Mouse (Mus musculus): Measurements from ENCODE around the gene Agfg1. TPM values are rescaled to one million over a fixed set of nuclear protein-coding genes. Genes with fewer than 3 reads are reported as not detected.
"Not testable (repeated sequence)": the region's sequence is repeated elsewhere in the genome, so short reads cannot be mapped to it uniquely, and the experiment has no call there.

Gene Agfg1
- polyA plus RNA-seq, 1 experiment from 2014 or later = 33.5 TPM

GRCm38 (mm10) chr1:82870202-82870601 lies 30.9 kb downstream of the Agfg1 start:
- DNase-seq (ENCODE audit: low spot score) = no peak
- Histone ChIP-seq H3K36me3 (peaks cover 48% of the 10 kb centered on the region), H3K4me1 (no peaks in the 10 kb centered on the region), H3K9me3 (replicated peaks) (no peaks in the 10 kb centered on the region), H3K27me3 (ENCODE audit: low read depth, poor library complexity, severe bottlenecking) (no peaks in the 10 kb centered on the region), H3K27ac (replicated peaks) (no peak overlapping the region), H3K4me3 (no peak overlapping the region)
- WGBS = 86% methylated on average over 3 of the region's 3 CpGs

GRCm38 (mm10) chr1:82879172-82879571 lies 39.9 kb downstream of the Agfg1 start:
- no peaks in the 10 kb centered on the region for H3K9me3 ChIP-seq (replicated peaks)
- H3K4me1 ChIP-seq = no peaks in the 10 kb centered on the region
- DNase-seq (ENCODE audit: low spot score) = no peak
- H3K27ac ChIP-seq (replicated peaks) = no peak overlapping the region
- H3K27me3 ChIP-seq (ENCODE audit: low read depth, poor library complexity, severe bottlenecking) = no peaks in the 10 kb centered on the region
- 87% methylated on average over 2 of the region's 2 CpGs for WGBS
- H3K4me3 ChIP-seq = no peak overlapping the region
- H3K36me3 ChIP-seq = peaks cover 71% of the 10 kb centered on the region

- Histone ChIP-seq H3K27ac (replicated peaks) (no peak overlapping the region), H3K36me3 (peaks cover 77% of the 10 kb centered on the region), H3K9me3 (replicated peaks) (no peaks in the 10 kb centered on the region), H3K4me3 (no peak overlapping the region), H3K27me3 (ENCODE audit: low read depth, poor library complexity, severe bottlenecking) (no peaks in the 10 kb centered on the region), H3K4me1 (no peaks in the 10 kb centered on the region)
- 86% methylated on average over 8 of the region's 8 CpGs for WGBS
- DNase-seq (ENCODE audit: low spot score) = no peak
These were observed 40.9 kb downstream of the Agfg1 start for GRCm38 (mm10) chr1:82880196-82880595.

- H3K36me3 ChIP-seq = peaks cover 75% of the 10 kb centered on the region
- H3K4me1 ChIP-seq = no peaks in the 10 kb centered on the region
- H3K4me3 ChIP-seq = no peak overlapping the region
- H3K27ac ChIP-seq (replicated peaks) = no peak overlapping the region
- 97% methylated on average over 7 of the region's 7 CpGs for WGBS
- no peaks in the 10 kb centered on the region for H3K9me3 ChIP-seq (replicated peaks)
- no peaks in the 10 kb centered on the region for H3K27me3 ChIP-seq (ENCODE audit: low read depth, poor library complexity, severe bottlenecking)
- no peak for DNase-seq (ENCODE audit: low spot score)
These were observed 54.0 kb downstream of the Agfg1 start for GRCm38 (mm10) chr1:82893269-82893668.

- no peak for DNase-seq (ENCODE audit: low spot score)
- Histone ChIP-seq H3K9me3 (replicated peaks) (no peaks in the 10 kb centered on the region), H3K4me3 (no peak overlapping the region), H3K4me1 (no peaks in the 10 kb centered on the region), H3K36me3 (peaks cover 65% of the 10 kb centered on the region), H3K27ac (replicated peaks) (no peak overlapping the region), H3K27me3 (ENCODE audit: low read depth, poor library complexity, severe bottlenecking) (no peaks in the 10 kb centered on the region)
- WGBS = 94% methylated on average over 1 of the region's 1 CpGs
These were observed 61.3 kb downstream of the Agfg1 start for GRCm38 (mm10) chr1:82900567-82900966.

- no peaks in the 10 kb centered on the region for H3K9me3 ChIP-seq (replicated peaks)
- no peak overlapping the region for H3K27ac ChIP-seq (replicated peaks)
- H3K36me3 ChIP-seq = peaks cover 59% of the 10 kb centered on the region
- 93% methylated on average over 3 of the region's 3 CpGs for WGBS
- H3K27me3 ChIP-seq (ENCODE audit: low read depth, poor library complexity, severe bottlenecking) = no peaks in the 10 kb centered on the region
- DNase-seq (ENCODE audit: low spot score) = no peak
- H3K4me1 ChIP-seq = no peaks in the 10 kb centered on the region
- no peak overlapping the region for H3K4me3 ChIP-seq
These were observed 61.9 kb downstream of the Agfg1 start for GRCm38 (mm10) chr1:82901201-82901600.

GRCm38 (mm10) chr1:82905886-82906285 lies 66.6 kb downstream of the Agfg1 start:
- 78% methylated on average over 3 of the region's 3 CpGs for WGBS
- peaks cover 29% of the 10 kb centered on the region for H3K36me3 ChIP-seq
- no peak overlapping the region for H3K27ac ChIP-seq (replicated peaks)
- no peak overlapping the region for H3K4me3 ChIP-seq
- H3K9me3 ChIP-seq (replicated peaks) = no peaks in the 10 kb centered on the region
- H3K4me1 ChIP-seq = no peaks in the 10 kb centered on the region
- no peak for DNase-seq (ENCODE audit: low spot score)
- H3K27me3 ChIP-seq (ENCODE audit: low read depth, poor library complexity, severe bottlenecking) = no peaks in the 10 kb centered on the region

- DNase-seq (ENCODE audit: low spot score) = no peak
- 0 out of 2 replicates have a peak, but pooled peaks cover 2% of the 10 kb centered on the region for H3K36me3 ChIP-seq
- H3K4me1 ChIP-seq = no peaks in the 10 kb centered on the region
- no peak within 1 kb of the TSS for H3K4me3 ChIP-seq
- WGBS = 90% methylated on average over 3 of the region's 3 CpGs
- H3K27ac ChIP-seq (replicated peaks) = no peak within 1 kb of the TSS
- no peaks in the 10 kb centered on the region for H3K9me3 ChIP-seq (replicated peaks)
- no peaks in the 10 kb centered on the region for H3K27me3 ChIP-seq (ENCODE audit: low read depth, poor library complexity, severe bottlenecking)
These were observed 73.7 kb downstream of the Agfg1 start, which contains the start of gene A030005L19Rik for GRCm38 (mm10) chr1:82913025-82913424. Gene A030005L19Rik, plus strand, starts transcription at chr1:82913325.

GRCm38 (mm10) chr1:82913434-82913833 lies 74.2 kb downstream of the Agfg1 start:
- H3K27ac ChIP-seq (replicated peaks); DNase-seq (ENCODE audit: low spot score); H3K9me3 ChIP-seq (replicated peaks); H3K4me1 ChIP-seq; H3K27me3 ChIP-seq (ENCODE audit: low read depth, poor library complexity, severe bottlenecking); H3K36me3 ChIP-seq; H3K4me3 ChIP-seq: not testable (repeated sequence)
- 100% methylated on average over 5 of the region's 5 CpGs for WGBS

GRCm38 (mm10) chr1:82924650-82925049 lies 85.4 kb downstream of the Agfg1 start, which contains the start of gene A030014E15Rik:
Gene A030014E15Rik, plus strand, starts transcription at chr1:82924917.
- H3K9me3 ChIP-seq (replicated peaks) = no peaks in the 10 kb centered on the region
- no peaks in the 10 kb centered on the region for H3K36me3 ChIP-seq
- H3K27ac ChIP-seq (replicated peaks) = no peak within 1 kb of the TSS
- H3K4me3 ChIP-seq = no peak within 1 kb of the TSS
- no peaks in the 10 kb centered on the region for H3K27me3 ChIP-seq (ENCODE audit: low read depth, poor library complexity, severe bottlenecking)
- 93% methylated on average over 6 of the region's 6 CpGs for WGBS
- no peaks in the 10 kb centered on the region for H3K4me1 ChIP-seq
- no peak for DNase-seq (ENCODE audit: low spot score)

- H3K4me1 ChIP-seq; DNase-seq (ENCODE audit: low spot score); H3K4me3 ChIP-seq; H3K9me3 ChIP-seq (replicated peaks); H3K36me3 ChIP-seq; H3K27ac ChIP-seq (replicated peaks); H3K27me3 ChIP-seq (ENCODE audit: low read depth, poor library complexity, severe bottlenecking): not testable (repeated sequence)
- 89% methylated on average over 3 of the region's 3 CpGs for WGBS
These were observed 91.3 kb downstream of the Agfg1 start for GRCm38 (mm10) chr1:82930558-82930957.

GRCm38 (mm10) chr1:82931326-82931725 lies 92.0 kb downstream of the Agfg1 start, which contains the start of gene Gm6217:
Gene Gm6217, minus strand, starts transcription at chr1:82931399.
- WGBS = no CpG with 5 or more reads among the region's 6 CpGs
- DNase-seq (ENCODE audit: low spot score); H3K27ac ChIP-seq (replicated peaks); H3K4me3 ChIP-seq; H3K36me3 ChIP-seq; H3K4me1 ChIP-seq; H3K27me3 ChIP-seq (ENCODE audit: low read depth, poor library complexity, severe bottlenecking); H3K9me3 ChIP-seq (replicated peaks): not testable (repeated sequence)

- H3K27me3 ChIP-seq (ENCODE audit: low read depth, poor library complexity, severe bottlenecking) = no peaks in the 10 kb centered on the region
- no peak overlapping the region for H3K4me3 ChIP-seq
- 92% methylated on average over 5 of the region's 5 CpGs for WGBS
- peaks cover 10% of the 10 kb centered on the region; the same call in 1 of the 2 replicates for H3K9me3 ChIP-seq (replicated peaks)
- DNase-seq (ENCODE audit: low spot score) = no peak
- no peaks in the 10 kb centered on the region for H3K4me1 ChIP-seq
- no peak overlapping the region for H3K27ac ChIP-seq (replicated peaks)
- H3K36me3 ChIP-seq = no peaks in the 10 kb centered on the region
These were observed 99.4 kb downstream of the Agfg1 start for GRCm38 (mm10) chr1:82938666-82939065.

- not testable (repeated sequence) for H3K36me3 ChIP-seq; H3K27me3 ChIP-seq (ENCODE audit: low read depth, poor library complexity, severe bottlenecking); H3K27ac ChIP-seq (replicated peaks); DNase-seq (ENCODE audit: low spot score); H3K4me3 ChIP-seq; H3K4me1 ChIP-seq
- peaks cover 10% of the 10 kb centered on the region; the same call in 1 of the 2 replicates for H3K9me3 ChIP-seq (replicated peaks)
- 98% methylated on average over 1 of the region's 2 CpGs for WGBS
These were observed 103.2 kb downstream of the Agfg1 start for GRCm38 (mm10) chr1:82942505-82942904.

Data from midbrain, embryonic 10.5 days (tissue).